Mouse (Mus musculus): ENCODE results near the gene Rere. TPM values are rescaled to one million over a fixed set of nuclear protein-coding genes. Genes with fewer than 3 reads are reported as not detected.
A peak's percentile ranks its signal among the peaks of the same experiment; 100 is the strongest.

The Rere gene
- total RNA-seq, 2 experiments from 2014 or later: 13.8 to 49.5 TPM

DNA sequence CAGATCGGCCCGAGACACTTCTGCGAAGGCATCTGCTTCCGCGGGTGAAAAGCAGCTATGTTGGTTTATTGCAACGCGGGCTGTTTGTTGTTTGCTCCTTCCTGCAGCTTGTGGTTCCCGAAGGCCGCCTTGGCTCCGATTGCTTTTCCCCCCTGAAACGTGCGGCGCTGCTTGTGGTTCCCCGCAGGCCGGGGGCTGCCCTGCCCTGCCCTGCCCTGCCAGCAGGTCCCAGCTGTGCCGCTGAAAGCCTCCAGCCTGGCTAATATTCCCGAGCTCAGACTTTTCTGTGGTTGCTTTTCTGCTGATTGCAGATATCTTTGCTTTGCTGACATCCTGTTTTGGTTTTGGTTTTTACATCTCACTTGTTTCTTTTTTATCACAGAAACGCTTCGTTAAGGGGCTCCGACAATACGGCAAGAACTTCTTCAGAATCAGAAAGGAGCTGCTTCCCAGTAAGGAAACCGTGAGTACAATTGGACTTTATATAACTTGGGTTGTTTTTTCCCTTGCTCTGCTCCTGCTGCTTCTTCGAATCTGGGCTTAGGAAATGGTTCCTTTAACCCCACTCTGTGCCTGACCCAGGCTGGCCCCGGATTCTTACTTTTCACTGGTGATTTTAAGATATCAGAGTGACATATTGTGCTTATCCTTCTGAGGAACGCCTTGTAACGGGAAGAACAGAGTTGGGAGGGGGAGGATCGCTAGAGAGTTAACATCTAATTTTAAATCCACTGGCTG is 288.6 kb downstream of the Rere start:
- ATAC-seq (replicated peaks; ENCODE audit: poor library complexity): peak; percentile 43

DNA sequence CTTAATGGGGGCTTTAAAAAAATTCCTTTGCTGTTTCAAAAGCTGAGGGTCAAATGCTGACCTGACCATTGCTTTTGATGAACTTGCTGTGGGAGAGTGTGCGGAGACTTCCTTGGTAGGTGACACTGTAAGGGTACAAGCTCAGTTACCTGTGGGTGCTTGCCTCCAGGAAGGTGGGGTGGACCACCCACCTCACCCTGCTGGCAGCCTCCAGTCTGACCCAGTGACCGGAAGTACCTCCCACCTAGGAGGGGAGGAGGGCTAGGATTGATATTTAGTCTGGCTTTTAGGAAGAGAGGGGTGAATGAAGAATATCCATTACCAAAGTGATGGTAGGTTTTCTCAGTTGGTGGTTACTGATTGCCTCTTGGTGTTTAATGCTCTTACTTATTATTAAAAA is 289.3 kb downstream of the Rere start:
- no peak for ATAC-seq (replicated peaks; ENCODE audit: poor library complexity)

- no peak for ATAC-seq (replicated peaks; ENCODE audit: poor library complexity)
Measured at GRCm38 (mm10) chr4:150572104-150572691, 290.8 kb downstream of the Rere start.

DNA sequence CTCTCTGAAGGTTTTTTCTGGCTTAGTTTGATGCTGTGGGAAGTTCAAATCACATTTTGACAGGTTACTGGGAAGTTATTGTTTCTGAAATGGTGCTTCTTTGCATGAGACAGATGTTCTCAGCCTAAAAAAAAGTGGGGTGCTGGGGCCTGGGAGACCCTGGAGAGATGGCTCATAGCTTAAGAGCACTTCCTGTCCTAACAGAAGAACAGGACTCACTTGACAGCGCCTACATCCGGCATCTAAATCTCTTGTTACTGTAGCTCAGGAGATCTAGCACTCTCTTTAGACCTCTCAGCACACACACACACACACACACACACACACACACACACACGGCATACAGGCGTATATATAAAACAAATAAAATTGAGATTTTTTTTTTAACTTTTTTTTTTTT is 291.5 kb downstream of the Rere start:
- ATAC-seq (replicated peaks; ENCODE audit: poor library complexity): no peak

DNA sequence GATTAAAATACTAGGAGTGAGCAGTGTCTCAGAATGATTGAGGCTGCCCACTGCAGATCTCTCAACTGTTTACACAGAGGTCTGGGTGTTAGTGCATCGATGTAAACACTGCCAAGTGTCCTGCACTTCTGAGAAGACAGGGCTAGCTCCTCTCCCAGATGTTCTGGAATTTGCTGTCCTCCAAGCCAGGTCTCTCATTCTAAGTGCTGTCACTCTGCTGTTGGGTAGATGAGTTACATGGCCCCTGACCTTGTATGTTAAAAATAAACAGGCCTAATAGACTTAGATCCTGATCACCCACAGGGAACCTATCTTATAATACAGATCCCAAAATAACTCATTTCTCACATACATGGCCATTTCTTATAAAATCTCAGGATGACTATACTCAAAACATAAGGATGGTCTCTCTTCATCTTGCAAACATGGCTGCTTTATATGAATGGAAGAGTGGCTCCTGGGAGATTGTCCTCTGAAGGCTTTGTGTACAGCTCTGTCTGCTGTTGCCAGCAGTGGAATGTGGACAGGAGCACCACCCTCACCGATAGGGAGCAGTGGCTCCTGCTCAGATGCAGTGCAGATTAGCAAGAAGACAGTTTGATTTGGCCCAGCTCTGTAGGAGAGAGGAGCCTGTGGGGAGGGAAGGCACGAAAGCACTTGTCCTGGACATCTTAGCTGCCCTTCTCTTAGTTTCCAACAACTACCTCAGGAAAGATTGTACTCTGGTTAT is 294.1 kb downstream of the Rere start:
- ATAC-seq (replicated peaks; ENCODE audit: poor library complexity): 0 out of 2 replicates have a peak, but pooled peaks have one; percentile 23

DNA sequence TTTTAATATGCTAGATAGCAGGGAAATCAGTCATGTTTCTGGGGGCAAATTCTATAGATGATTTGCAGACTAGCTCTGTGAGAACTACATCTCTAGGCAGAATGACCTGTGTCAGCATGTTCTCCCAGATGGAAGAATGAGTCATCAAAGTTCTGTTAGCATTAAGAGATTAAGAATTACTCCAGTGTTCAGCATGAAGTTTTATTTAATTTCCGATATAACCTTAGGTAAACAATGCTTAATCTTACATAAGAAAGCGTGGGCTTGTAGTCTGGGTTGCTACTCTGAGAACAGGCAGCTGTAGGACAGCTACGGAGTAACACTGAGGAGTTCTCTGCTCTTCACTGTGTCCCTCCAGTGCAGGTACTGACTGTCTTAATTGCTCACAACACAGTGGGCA is 294.9 kb downstream of the Rere start:
- ATAC-seq (replicated peaks; ENCODE audit: poor library complexity): no peak

GRCm38 (mm10) chr4:150578021-150578420 is 296.6 kb downstream of the Rere start:
- ATAC-seq (replicated peaks; ENCODE audit: poor library complexity): no peak

DNA sequence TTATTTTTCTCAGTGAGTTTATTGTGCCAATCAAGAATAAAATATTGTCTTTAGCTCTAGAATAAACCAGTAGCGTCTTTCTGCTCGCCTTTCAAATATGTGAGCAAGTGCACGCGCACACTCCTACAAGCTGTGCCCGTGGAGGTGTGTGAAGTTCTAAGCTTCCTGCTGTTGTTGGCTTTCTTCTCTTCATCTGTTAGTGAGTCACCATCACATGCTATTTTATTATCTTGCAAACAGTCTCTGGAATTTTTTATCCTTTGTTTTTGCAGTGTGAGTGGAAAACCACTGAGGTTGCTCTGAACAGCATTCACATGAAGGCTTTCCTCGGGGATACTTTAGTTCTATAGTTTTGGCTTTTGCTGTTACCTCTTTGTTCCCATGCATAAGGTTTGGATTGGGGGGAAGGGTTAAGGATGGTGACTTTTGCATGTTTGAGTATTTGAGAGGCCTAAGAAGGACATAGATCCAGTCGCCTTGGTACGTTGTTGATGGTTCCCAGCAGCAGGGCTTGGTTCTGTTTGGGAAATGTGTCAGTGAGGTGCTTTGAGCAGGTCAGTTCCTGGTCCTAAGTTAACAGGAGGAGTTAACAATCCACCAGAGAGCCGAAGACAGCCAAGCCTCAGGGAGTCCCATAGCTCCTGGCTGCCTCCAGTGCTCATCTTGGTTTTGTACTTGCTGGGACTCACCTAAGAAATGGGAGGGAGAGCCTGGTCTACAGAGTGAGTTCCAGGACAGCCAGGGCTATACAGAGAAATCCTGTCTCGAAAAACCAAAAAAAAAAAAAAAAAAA is 300.7 kb downstream of the Rere start:
- no peak for ATAC-seq (replicated peaks; ENCODE audit: poor library complexity)

GRCm38 (mm10) chr4:150582966-150583776 is 301.7 kb downstream of the Rere start:
- ATAC-seq (replicated peaks; ENCODE audit: poor library complexity): peak; percentile 88

DNA sequence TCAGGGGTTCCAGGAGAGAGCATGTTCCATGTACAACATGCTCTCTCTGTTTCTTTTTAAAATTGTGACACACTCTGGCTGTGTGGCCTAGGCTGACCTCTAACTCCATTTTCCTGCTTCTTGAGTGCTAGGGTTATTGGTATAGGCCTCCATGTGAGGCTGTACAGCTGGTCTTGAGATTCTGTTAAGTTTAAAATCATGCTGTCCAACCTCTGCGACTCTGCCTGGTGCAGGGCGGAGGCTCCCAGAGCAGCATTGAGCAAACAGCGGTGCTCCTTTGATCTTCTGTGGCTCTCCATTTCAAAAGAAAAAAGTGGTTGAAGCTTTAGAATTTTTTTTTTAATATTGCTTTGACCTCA is 302.3 kb downstream of the Rere start:
- no peak for ATAC-seq (replicated peaks; ENCODE audit: poor library complexity)

DNA sequence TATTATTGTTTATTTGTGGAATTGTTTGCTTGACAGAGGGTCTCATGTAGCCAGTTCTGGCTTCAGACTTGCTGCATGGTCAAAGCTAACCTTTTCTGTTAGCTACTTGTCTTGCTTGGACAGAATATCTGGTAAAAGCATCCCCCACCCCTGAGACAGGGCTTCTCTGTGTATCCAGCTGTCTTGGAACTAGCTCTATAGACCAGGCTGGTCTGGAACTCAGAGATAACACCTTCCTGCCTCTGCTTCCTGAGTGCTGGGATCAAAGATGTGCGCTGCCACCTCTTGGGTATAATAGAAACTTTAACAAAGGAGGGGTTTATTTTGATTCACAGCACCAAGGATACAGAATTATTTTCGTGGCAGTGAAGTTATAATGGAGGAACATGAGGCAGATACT is 304.4 kb downstream of the Rere start:
- ATAC-seq (replicated peaks; ENCODE audit: poor library complexity): peak; percentile 24; the same call in 1 of the 2 replicates

DNA sequence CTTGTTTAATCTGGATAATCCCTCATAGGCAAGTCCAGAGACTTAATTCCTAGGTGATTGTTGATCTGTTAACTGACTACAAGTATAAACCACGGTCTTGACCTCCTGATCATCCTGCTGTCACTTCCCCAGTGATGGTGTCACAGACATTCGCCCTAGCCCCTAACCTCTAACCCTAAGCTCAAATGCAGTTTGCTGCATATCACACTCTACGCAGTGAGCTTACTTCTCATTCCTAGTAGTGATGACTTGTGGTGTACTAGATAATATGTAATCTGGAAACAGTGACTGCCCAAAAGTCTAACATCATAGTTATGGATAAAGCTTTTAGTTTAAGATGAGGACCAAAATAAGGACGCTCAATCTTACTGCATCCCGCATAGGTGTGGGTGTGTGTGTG is 304.8 kb downstream of the Rere start:
- ATAC-seq (replicated peaks; ENCODE audit: poor library complexity): no peak

DNA sequence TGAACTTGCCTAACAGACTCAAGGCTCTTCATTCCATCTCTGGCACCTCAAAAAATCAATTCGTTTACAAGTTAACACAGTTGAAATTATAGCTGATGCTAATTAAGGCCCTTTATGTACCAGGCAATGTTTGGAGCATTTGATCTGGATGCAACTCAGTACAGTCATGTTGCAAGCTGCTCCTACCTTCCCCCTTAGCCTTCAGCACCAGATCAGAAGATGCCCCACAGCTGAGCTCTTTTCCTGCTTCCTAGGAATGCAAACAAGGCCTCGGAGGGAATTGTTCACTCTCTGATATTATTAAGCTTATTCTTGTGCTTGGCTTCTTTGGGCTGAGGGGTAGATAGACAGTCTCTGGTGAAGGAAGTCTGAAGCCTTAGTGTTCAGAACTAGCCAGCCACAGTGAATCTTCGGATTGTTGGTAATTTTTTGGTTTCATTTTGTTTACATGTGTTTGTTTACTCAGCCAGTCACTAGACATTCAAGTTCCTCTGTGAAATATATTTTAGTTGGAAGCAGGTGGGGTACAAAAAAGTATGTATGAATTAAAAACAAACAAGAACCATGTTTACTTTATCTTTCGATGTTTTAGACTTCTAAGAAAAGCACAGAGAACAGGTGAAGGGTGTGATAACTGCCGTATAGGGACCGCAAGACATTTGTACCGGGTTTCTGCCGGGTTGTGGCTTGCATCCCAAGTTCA is 306.3 kb downstream of the Rere start:
- ATAC-seq (replicated peaks; ENCODE audit: poor library complexity): no peak

DNA sequence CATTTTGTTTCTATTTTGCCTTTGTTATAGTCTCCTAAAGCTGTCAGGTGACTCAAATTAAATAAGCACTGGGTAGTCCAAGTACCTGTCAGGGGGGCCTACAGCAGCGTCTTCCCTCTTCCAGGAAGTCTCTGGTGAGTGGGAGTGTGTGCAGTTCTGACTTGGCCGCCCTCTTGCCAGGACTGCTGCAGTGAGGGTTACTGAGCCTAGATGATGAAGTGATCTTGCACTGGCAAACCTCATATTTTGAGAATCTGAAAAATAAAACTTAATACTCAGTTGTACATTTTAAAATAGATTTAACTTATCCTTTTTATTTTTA is 306.8 kb downstream of the Rere start:
- ATAC-seq (replicated peaks; ENCODE audit: poor library complexity): no peak

DNA sequence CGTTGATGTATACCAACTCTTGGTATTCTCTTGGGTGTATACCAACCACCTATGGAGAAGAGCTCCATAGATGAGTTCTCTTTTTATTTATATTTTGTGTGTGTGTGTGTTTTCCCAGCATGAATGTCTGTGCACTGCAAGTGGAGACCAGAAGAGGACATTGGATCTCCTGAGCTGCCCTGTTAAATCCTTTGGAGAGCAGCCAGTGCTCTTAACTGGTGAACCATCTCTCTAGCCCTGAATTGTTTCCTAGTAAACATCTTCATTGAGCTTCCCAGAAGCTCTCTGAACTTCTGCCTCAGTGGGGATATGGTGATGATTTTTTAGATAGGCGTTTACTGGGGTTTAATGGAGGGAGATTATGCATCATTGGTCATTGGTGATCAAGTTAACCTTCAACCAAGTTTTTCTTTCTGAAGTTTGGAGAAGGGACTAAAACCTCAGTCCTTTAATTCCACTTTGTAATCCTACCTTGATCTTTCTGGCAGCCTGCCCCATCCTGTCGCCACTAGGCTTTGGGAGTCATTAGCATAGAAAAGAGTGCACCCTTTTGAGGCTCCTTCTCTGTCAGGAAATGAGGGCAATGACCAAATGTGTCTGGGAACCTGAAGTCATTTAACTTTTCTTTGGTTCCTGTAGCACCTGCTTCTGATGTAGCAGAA is 309.3 kb downstream of the Rere start:
- no peak for ATAC-seq (replicated peaks; ENCODE audit: poor library complexity)

DNA sequence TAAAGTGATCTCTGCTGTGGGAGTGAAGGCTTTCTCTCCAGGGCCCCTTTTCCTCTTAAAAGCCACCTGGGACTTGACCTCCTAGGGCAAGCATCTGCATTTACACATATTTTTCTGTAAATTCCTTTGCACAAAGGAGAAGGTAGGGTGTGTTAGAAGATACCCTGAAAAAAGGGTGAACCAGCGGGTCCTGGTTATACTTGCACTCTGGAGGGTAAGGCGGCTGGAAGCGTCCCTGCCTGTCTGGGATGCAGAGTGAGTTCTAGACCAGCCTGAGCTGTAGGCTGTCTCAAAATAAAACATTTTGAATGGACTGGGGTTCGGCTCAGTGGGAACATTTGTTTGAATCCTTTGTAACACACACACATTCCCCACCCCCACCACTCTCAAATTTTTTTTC is 310.2 kb downstream of the Rere start:
- ATAC-seq (replicated peaks; ENCODE audit: poor library complexity): no peak

- peak; percentile 56 for ATAC-seq (replicated peaks; ENCODE audit: poor library complexity)
Measured at GRCm38 (mm10) chr4:150592087-150592486, 310.6 kb downstream of the Rere start.

- ATAC-seq (replicated peaks; ENCODE audit: poor library complexity): peak; percentile 51
Measured at GRCm38 (mm10) chr4:150593473-150594217, 312.2 kb downstream of the Rere start.

All from megakaryocyte progenitor cell, adult 5-6 weeks (primary cell).